Mouse (Mus musculus) neural tube, embryonic 10.5 days (tissue): Measurements from ENCODE around the gene Ackr3.
A peak's percentile ranks its signal among the peaks of the same experiment; 100 is the strongest.

ENCODE experiments used
- DNase-seq: peaks from one replicate; pipeline ENCODE4 v3.0.0-alpha.2; 2017; ENCODE audit warnings: low spot score; ENCODE audit errors: extremely low spot score

Ackr3 gene

GRCm38 (mm10) chr1:90203783-90204690 lies at the start of gene Ackr3:
Gene Ackr3 (plus strand): TSS chr1:90203980.
- peak; percentile 88 for DNase-seq

- no peak for DNase-seq
These were observed 47.2 kb upstream of the Ackr3 start for GRCm38 (mm10) chr1:90156589-90156988.

GRCm38 (mm10) chr1:90159927-90160326 lies 43.9 kb upstream of the Ackr3 start:
- no peak for DNase-seq

GRCm38 (mm10) chr1:90161623-90162022 lies 42.2 kb upstream of the Ackr3 start:
- no peak for DNase-seq

- DNase-seq, result no peak
These were observed 41.4 kb upstream of the Ackr3 start for GRCm38 (mm10) chr1:90162379-90162857.

- DNase-seq, result no peak
These were observed 40.6 kb upstream of the Ackr3 start for GRCm38 (mm10) chr1:90163161-90163560.

- no peak for DNase-seq
These were observed 39.5 kb upstream of the Ackr3 start for GRCm38 (mm10) chr1:90164319-90164718.

GRCm38 (mm10) chr1:90174338-90174737 lies 29.4 kb upstream of the Ackr3 start:
- DNase-seq, result no peak

- DNase-seq, result no peak
These were observed 27.6 kb upstream of the Ackr3 start for GRCm38 (mm10) chr1:90176223-90176622.

GRCm38 (mm10) chr1:90177565-90177964 lies 26.2 kb upstream of the Ackr3 start:
- DNase-seq, result no peak

- no peak for DNase-seq
These were observed 25.8 kb upstream of the Ackr3 start for GRCm38 (mm10) chr1:90177978-90178377.

GRCm38 (mm10) chr1:90180479-90180878 lies 23.3 kb upstream of the Ackr3 start:
- DNase-seq, result no peak

- no peak for DNase-seq
These were observed 22.6 kb upstream of the Ackr3 start for GRCm38 (mm10) chr1:90180966-90181699.

GRCm38 (mm10) chr1:90182521-90182920 lies 21.3 kb upstream of the Ackr3 start:
- DNase-seq, result no peak

- no peak for DNase-seq
These were observed 20.2 kb upstream of the Ackr3 start for GRCm38 (mm10) chr1:90183602-90184001.

GRCm38 (mm10) chr1:90186173-90186572 lies 17.6 kb upstream of the Ackr3 start:
- DNase-seq, result no peak

GRCm38 (mm10) chr1:90186874-90187273 lies 16.9 kb upstream of the Ackr3 start:
- DNase-seq, result no peak

GRCm38 (mm10) chr1:90189046-90189445 lies 14.7 kb upstream of the Ackr3 start:
- DNase-seq, result no peak

GRCm38 (mm10) chr1:90201246-90201645 lies 2.5 kb upstream of the Ackr3 start:
- DNase-seq, result no peak

- no peak for DNase-seq
These were observed 2.1 kb upstream of the Ackr3 start for GRCm38 (mm10) chr1:90201655-90202054.

- peak; percentile 78 for DNase-seq
These were observed 1.4 kb upstream of the Ackr3 start for GRCm38 (mm10) chr1:90202207-90202978.
